Mouse (Mus musculus) testis, adult 2 months (tissue): ENCODE measurements around the gene Cog4.

ENCODE experiments used
- CTCF ChIP-seq: fragments of 200-500 bp; IDR thresholded peaks from 2 replicates; pipeline ENCODE4 v1.5.1; 2012; ENCODE audit warnings: low read depth, mild to moderate bottlenecking, inconsistent platforms, low read length, moderate library complexity; ENCODE audit not compliant: control insufficient read depth, insufficient read depth, insufficient replicate concordance
- POLR2A ChIP-seq: fragments of 200-500 bp; IDR thresholded peaks from 2 replicates; pipeline ENCODE4 v1.6.1; 2012; ENCODE audit warnings: low read depth, mild to moderate bottlenecking, inconsistent platforms, low read length, moderate library complexity; ENCODE audit not compliant: control insufficient read depth

DNA sequence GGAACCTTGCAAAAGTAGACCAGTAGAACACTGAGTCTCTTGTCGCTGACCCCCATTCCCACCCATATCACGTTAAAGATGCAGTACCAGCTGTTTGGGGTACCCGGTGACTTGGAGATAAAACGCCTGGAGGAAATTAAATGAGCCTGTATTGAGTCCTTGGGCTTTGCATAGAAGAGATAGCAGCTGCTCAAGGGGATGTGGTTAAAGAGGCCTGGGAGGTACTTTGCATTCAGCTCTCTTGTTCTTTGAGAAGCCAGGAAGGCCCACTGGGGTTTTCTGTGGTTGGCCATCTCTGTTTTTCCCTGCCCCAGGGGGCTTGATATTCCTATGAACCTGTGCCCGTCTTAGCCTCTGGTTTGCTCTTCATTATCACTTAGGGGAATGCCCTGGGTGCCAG is 82.7 kb downstream of the Cog4 start:
- no peak for TF ChIP-seq CTCF
- TF ChIP-seq POLR2A: no peak
